Mouse (Mus musculus) forebrain, embryonic 11.5 days (tissue): ENCODE results near the gene Kcnk4. TPM values are rescaled to one million over a fixed set of nuclear protein-coding genes. Genes with fewer than 3 reads are reported as not detected.

Experiments used
- ATAC-seq: fragments of 200-750 bp; cut with Nextera tagmentation; replicated peaks from 2 replicates; pipeline ENCODE4 v1.8.0; 2017; ENCODE audit warnings: moderate TSS enrichment; ENCODE audit not compliant: low FRiP score
- DNase-seq: peaks from one replicate; pipeline ENCODE4 v3.0.0-alpha.2; 2017; ENCODE audit warnings: low spot score
- H3K27ac ChIP-seq: fragments of 300-500 bp; sonication (generic); 2 replicates; pipeline ENCODE4 v1.5.1; 2014; ENCODE audit warnings: low read depth, low read length
- H3K27me3 ChIP-seq: fragments of 300-500 bp; sonication (generic); 2 replicates; pipeline ENCODE4 v1.6.1; 2014; ENCODE audit warnings: mild to moderate bottlenecking, low read length, mixed read lengths; ENCODE audit not compliant: control insufficient read depth, insufficient read depth
- H3K36me3 ChIP-seq: fragments of 300-500 bp; sonication (generic); 2 replicates; pipeline ENCODE4 v1.6.1; 2014; ENCODE audit warnings: mild to moderate bottlenecking, low read length, moderate library complexity, mixed read lengths; ENCODE audit not compliant: control insufficient read depth, insufficient read depth
- H3K4me1 ChIP-seq: fragments of 300-500 bp; sonication (generic); replicated peaks from 2 replicates; pipeline ENCODE4 v1.6.1; 2014; ENCODE audit warnings: low read length, mixed read lengths; ENCODE audit not compliant: control insufficient read depth, insufficient read depth
- H3K4me2 ChIP-seq: fragments of 300-500 bp; sonication (generic); 2 replicates; pipeline ENCODE4 v1.6.1; 2014; ENCODE audit warnings: low read depth, mild to moderate bottlenecking, low read length, moderate library complexity, mixed read lengths; ENCODE audit not compliant: severe bottlenecking
- H3K4me3 ChIP-seq: fragments of 300-500 bp; sonication (generic); 2 replicates; pipeline ENCODE4 v1.5.1; 2014; ENCODE audit warnings: low read depth, low read length
- H3K9ac ChIP-seq: fragments of 300-500 bp; sonication (generic); 2 replicates; pipeline ENCODE4 v1.6.1; 2014; ENCODE audit warnings: low read length
- H3K9me3 ChIP-seq: fragments of 300-500 bp; sonication (generic); 2 replicates; pipeline ENCODE4 v1.6.1; 2016; ENCODE audit warnings: low read length, mixed read lengths; ENCODE audit not compliant: control insufficient read depth
- WGBS: fragments of 180-500 bp; shearing (Covaris S2); extraction: QIAGEN DNeasy Blood & Tissue Kit; methylation state at CpG from one replicate; pipeline ENCODE4 v1.1.7; 2014; 5-methylcytosine and 5-hydroxymethylcytosine counted together
- polyA plus RNA-seq: library from polyadenylated mRNA; unstranded; fragments of >200 nt; fragmentation: Nextera tagmentation; extraction: Ambion mirVana; gene quantifications from 2 replicates; pipeline ENCODE4 v1.2.1, GENCODE M21; 2014

The Kcnk4 gene
- polyA plus RNA-seq, 1 experiment from 2014 or later = not detected

- peaks cover 7% of the 10 kb centered on the region; the same call in 1 of the 2 replicates for H3K4me1 ChIP-seq
- 3% methylated on average over 56 of the region's 58 CpGs for WGBS
- DNase-seq (no peak), ATAC-seq (0 out of 2 replicates have a peak, but pooled peaks have one; percentile 39)
- H3K9ac ChIP-seq = peak overlapping the region; percentile 5; the same call in 1 of the 2 replicates
- no peak overlapping the region for H3K27ac ChIP-seq
- H3K4me2 ChIP-seq = peak overlapping the region; percentile 41
- peak overlapping the region; percentile 22 for H3K4me3 ChIP-seq
- H3K36me3 ChIP-seq = no peaks in the 10 kb centered on the region
- H3K27me3 ChIP-seq = peaks cover 60% of the 10 kb centered on the region
- no peaks in the 10 kb centered on the region for H3K9me3 ChIP-seq
Observed at GRCm38 (mm10) chr19:6933436-6934194, 700 bp downstream of the Kcnk4 start.

GRCm38 (mm10) chr19:6933102-6933435, 1.2 kb downstream of the Kcnk4 start:
- Histone ChIP-seq H3K27ac (no peak overlapping the region), H3K9me3 (no peaks in the 10 kb centered on the region), H3K27me3 (peaks cover 63% of the 10 kb centered on the region), H3K4me2 (no peak overlapping the region), H3K36me3 (no peaks in the 10 kb centered on the region), H3K4me1 (peaks cover 7% of the 10 kb centered on the region; the same call in 1 of the 2 replicates), H3K9ac (no peak overlapping the region), H3K4me3 (no peak overlapping the region; the same call in 1 of the 2 replicates)
- no peak for ATAC-seq
- 20% methylated on average over 4 of the region's 4 CpGs for WGBS
- DNase-seq = no peak

- WGBS = 50% methylated on average over 1 of the region's 1 CpGs
- no peak overlapping the region for H3K9ac ChIP-seq
Observed at GRCm38 (mm10) chr19:6932018-6932417, 2.3 kb downstream of the Kcnk4 start.

DNA sequence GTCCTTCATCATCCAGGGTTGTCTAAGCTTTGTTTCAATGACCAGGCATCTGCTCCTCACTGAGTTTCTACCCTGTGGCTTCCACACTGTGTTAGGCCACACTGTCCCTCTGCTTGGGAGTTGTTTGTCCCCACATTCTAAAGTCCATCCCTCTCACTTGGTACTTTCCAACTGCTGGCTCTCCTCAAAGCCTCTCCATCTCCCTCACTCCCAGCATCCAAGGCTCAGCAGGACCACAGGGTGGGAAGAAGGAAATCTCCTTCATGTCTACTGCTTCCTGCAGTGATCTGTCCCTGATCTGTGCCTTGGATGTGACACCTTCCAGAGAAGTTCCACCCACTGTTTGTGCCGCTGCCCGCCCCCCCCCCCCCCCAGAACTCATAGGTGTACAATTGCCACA, 3.3 kb downstream of the Kcnk4 start:
- WGBS = 0% methylated on average over 2 of the region's 2 CpGs
- Histone ChIP-seq H3K9me3 (no peaks in the 10 kb centered on the region), H3K27me3 (peaks cover 81% of the 10 kb centered on the region), H3K9ac (no peak overlapping the region), H3K4me3 (no peak overlapping the region), H3K4me1 (peaks cover 10% of the 10 kb centered on the region; the same call in 1 of the 2 replicates), H3K27ac (no peak overlapping the region), H3K36me3 (no peaks in the 10 kb centered on the region), H3K4me2 (no peak overlapping the region)
- ATAC-seq (no peak), DNase-seq (no peak)

More at GRCm38 (mm10) chr19:6932018-6932417, 2.3 kb downstream of the Kcnk4 start:
- H3K27ac ChIP-seq = no peak overlapping the region
- ATAC-seq = no peak
- no peak overlapping the region for H3K4me3 ChIP-seq
- DNase-seq = no peak
- H3K27me3 ChIP-seq = peaks cover 74% of the 10 kb centered on the region
- no peaks in the 10 kb centered on the region for H3K36me3 ChIP-seq
- no peaks in the 10 kb centered on the region for H3K9me3 ChIP-seq
- no peak overlapping the region for H3K4me2 ChIP-seq
- H3K4me1 ChIP-seq = peaks cover 10% of the 10 kb centered on the region; the same call in 1 of the 2 replicates

- ATAC-seq (no peak), DNase-seq (no peak)
- H3K27ac ChIP-seq = no peak overlapping the region
- peaks cover 7% of the 10 kb centered on the region; the same call in 1 of the 2 replicates for H3K4me1 ChIP-seq
- H3K4me2 ChIP-seq = no peak overlapping the region
- H3K9me3 ChIP-seq = no peaks in the 10 kb centered on the region
- H3K36me3 ChIP-seq = no peaks in the 10 kb centered on the region
- 11% methylated on average over 9 of the region's 9 CpGs for WGBS
- H3K9ac ChIP-seq = no peak overlapping the region
- no peak overlapping the region for H3K4me3 ChIP-seq
- H3K27me3 ChIP-seq = peaks cover 80% of the 10 kb centered on the region
Observed at GRCm38 (mm10) chr19:6928080-6928479, 6.2 kb downstream of the Kcnk4 start.

DNA sequence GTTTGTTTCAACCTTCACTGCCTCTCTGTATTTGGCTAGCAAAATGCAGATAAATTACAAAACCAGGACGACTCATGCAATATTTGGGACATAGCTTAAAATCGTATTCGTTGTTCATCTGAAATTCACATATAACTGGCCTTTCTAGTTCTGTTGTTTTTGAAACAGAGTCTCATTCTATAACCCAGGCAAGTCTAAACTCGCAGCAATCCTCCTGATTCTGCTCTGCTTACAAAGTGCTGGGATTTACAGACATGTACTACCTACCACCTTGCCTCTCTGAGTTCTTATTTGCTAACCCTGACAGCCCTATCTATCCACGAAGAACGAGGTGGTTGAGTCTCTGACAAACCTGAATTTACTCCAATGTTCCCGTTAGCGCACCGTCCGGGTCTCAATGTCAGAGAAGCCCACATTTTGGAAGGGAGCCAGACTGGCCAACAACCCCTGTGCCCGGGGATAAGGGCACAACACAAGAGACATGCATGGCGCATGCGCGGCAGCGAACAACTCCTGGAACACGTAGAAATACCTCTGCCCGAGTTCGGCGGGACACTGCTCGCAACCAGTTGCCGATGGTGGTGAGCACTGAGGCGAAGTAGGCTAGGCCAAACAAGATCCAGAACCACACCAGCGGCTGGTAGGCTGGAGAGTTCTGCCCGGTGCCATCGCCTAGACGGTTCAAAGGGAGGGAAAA, 7.6 kb downstream of the Kcnk4 start:
- Histone ChIP-seq H3K27ac (no peak overlapping the region), H3K4me1 (peaks cover 11% of the 10 kb centered on the region; the same call in 1 of the 2 replicates), H3K27me3 (peaks cover 73% of the 10 kb centered on the region), H3K36me3 (no peaks in the 10 kb centered on the region), H3K9me3 (no peaks in the 10 kb centered on the region), H3K4me2 (peak overlapping the region; percentile 5; the same call in 1 of the 2 replicates), H3K4me3 (peak overlapping the region; percentile 9; the same call in 1 of the 2 replicates), H3K9ac (no peak overlapping the region)
- DNase-seq = peak; percentile 74
- ATAC-seq = no peak
- 9% methylated on average over 26 of the region's 26 CpGs for WGBS

GRCm38 (mm10) chr19:6925611-6926329, 8.5 kb downstream of the Kcnk4 start:
- ATAC-seq = no peak
- H3K27ac ChIP-seq = no peak overlapping the region
- H3K9me3 ChIP-seq = no peaks in the 10 kb centered on the region
- no peaks in the 10 kb centered on the region for H3K36me3 ChIP-seq
- peak overlapping the region; percentile 9; the same call in 1 of the 2 replicates for H3K4me3 ChIP-seq
- DNase-seq = no peak
- H3K4me2 ChIP-seq = no peak overlapping the region
- peaks cover 64% of the 10 kb centered on the region for H3K27me3 ChIP-seq
- H3K9ac ChIP-seq = no peak overlapping the region
- 6% methylated on average over 40 of the region's 40 CpGs for WGBS
- peaks cover 12% of the 10 kb centered on the region; the same call in 1 of the 2 replicates for H3K4me1 ChIP-seq

DNA sequence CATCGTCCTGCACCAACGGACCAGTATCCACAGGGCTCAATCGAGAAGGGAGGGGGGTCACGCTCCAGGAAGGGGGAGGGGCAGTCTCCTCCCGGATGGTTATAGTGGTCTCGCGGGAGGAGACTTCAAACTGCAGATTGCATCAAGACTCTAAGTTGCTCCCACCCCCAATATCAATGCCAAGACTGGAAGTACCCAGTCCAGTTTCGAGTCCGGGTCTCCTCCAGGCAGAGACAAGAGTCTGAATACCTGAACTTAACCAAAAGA, 9.1 kb downstream of the Kcnk4 start, which contains the start of gene Catsperz:
TSS of gene Catsperz (minus strand) at position 74 of the 267 bp plus-strand sequence.
- no peak for DNase-seq
- Histone ChIP-seq H3K9ac (no peak within 1 kb of the TSS), H3K9me3 (no peaks in the 10 kb centered on the region), H3K4me2 (0 out of 2 replicates have a peak within 1 kb of the TSS, but pooled peaks have one; percentile 15), H3K27me3 (peaks cover 62% of the 10 kb centered on the region), H3K27ac (no peak within 1 kb of the TSS), H3K4me1 (peaks cover 17% of the 10 kb centered on the region; the same call in 1 of the 2 replicates), H3K4me3 (peak within 1 kb of the TSS; percentile 9; the same call in 1 of the 2 replicates), H3K36me3 (no peaks in the 10 kb centered on the region)
- 3% methylated on average over 9 of the region's 9 CpGs for WGBS
- no peak for ATAC-seq
